Mouse (Mus musculus) B cell, adult 62 days (primary cell): Measurements from ENCODE around the gene Arhgef16. TPM values are rescaled to one million over a fixed set of nuclear protein-coding genes. Genes with fewer than 3 reads are reported as not detected.

ENCODE experiments used
- total RNA-seq: library from RNA; stranded (reverse); gene quantifications from 4 replicates; pipeline ENCODE4 v1.2.4, GENCODE M21; 2023

Arhgef16 gene
- total RNA-seq, result not detected in 4 replicates

DNA sequence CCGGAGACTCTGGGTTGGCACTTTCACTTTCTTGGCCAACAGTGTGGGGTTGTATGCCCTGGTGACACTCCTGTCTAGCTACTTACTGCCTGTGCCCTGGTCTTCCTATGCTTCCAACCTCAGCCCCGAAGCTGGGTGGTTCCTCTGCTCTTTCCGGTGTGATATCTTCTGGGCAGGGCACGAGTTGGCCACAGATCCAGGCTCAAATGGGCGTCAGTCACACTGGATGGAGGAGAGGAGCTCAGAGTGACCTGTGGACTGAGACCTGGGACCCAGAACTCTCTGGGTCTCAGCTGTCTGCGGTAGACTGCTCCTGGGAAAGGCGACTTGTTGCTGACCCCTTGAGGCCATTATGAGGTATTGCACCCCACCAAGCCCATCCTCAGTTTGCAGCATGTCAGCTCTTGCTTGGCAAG, at the start of gene Arhgef16:
Gene Arhgef16 (minus strand): TSS at position 211 of the 416 bp plus-strand sequence.

GRCm38 (mm10) chr4:154335761-154336160, 34.3 kb upstream of the Arhgef16 start, which contains the start of gene B230104I21Rik:
Gene B230104I21Rik, plus strand, starts transcription at chr4:154336127.

Other genes starting within 250 kb of the Arhgef16 start
- not detected in 4 replicates for gene Trp73, start 161.5 kb downstream of the Arhgef16 start, total RNA-seq
- 13.2 to 20.7 TPM (median 16.9 TPM) in 4 replicates for gene Wrap73, start 159.3 kb downstream of the Arhgef16 start, total RNA-seq
- 118 to 128 TPM (median 125 TPM) in 4 replicates for gene Tprgl, start 141.0 kb downstream of the Arhgef16 start, total RNA-seq
- 0.09 to 0.63 TPM in 2 of 4 replicates, not detected in the others for gene Megf6, start 130.9 kb downstream of the Arhgef16 start, total RNA-seq
- gene B230104I21Rik, start 34.5 kb upstream of the Arhgef16 start, total RNA-seq, result not detected in 4 replicates